Mouse (Mus musculus) intestine, embryonic 14.5 days (tissue): Measurements from ENCODE around the gene Bcl6b. TPM values are rescaled to one million over a fixed set of nuclear protein-coding genes. Genes with fewer than 3 reads are reported as not detected.
A peak's percentile ranks its signal among the peaks of the same experiment; 100 is the strongest.

Source experiments
- ATAC-seq: fragments of 200-750 bp; cut with Nextera tagmentation; replicated peaks from 2 replicates; pipeline ENCODE4 v1.8.0; 2017; ENCODE audit warnings: low read depth, moderate number of reproducible peaks, moderate TSS enrichment, moderate library complexity; ENCODE audit not compliant: low FRiP score, low TSS enrichment
- DNase-seq: peaks from one replicate; pipeline ENCODE4 v3.0.0-alpha.2; 2018; ENCODE audit warnings: low spot score
- H3K27ac ChIP-seq: fragments of 300-500 bp; sonication (generic); 2 replicates; pipeline ENCODE4 v1.5.1; 2014; ENCODE audit warnings: low read depth, mild to moderate bottlenecking, control low read depth
- H3K27me3 ChIP-seq: fragments of 300-500 bp; sonication (generic); replicated peaks from 2 replicates; pipeline ENCODE4 v1.6.1; 2014; ENCODE audit warnings: low read length, control low read depth; ENCODE audit not compliant: control insufficient read depth, insufficient read depth
- H3K36me3 ChIP-seq: fragments of 300-500 bp; sonication (generic); 2 replicates; pipeline ENCODE4 v1.6.1; 2014; ENCODE audit warnings: low read length, control low read depth; ENCODE audit not compliant: control insufficient read depth, insufficient read depth
- H3K4me1 ChIP-seq: fragments of 300-500 bp; sonication (generic); replicated peaks from 2 replicates; pipeline ENCODE4 v1.6.1; 2014; ENCODE audit warnings: low read length, control low read depth, mixed read lengths; ENCODE audit not compliant: control insufficient read depth, insufficient read depth
- H3K4me2 ChIP-seq: fragments of 300-500 bp; sonication (generic); 2 replicates; pipeline ENCODE4 v1.6.1; 2014; ENCODE audit warnings: low read length
- H3K4me3 ChIP-seq: fragments of 300-500 bp; sonication (generic); 2 replicates; pipeline ENCODE4 v1.5.1; 2014; ENCODE audit warnings: low read depth, low read length, control low read depth, mixed read lengths
- H3K9ac ChIP-seq: fragments of 300-500 bp; sonication (generic); 2 replicates; pipeline ENCODE4 v1.6.1; 2014; ENCODE audit warnings: mild to moderate bottlenecking, low read length
- H3K9me3 ChIP-seq: fragments of 300-500 bp; sonication (generic); 2 replicates; pipeline ENCODE4 v1.6.1; 2016; ENCODE audit warnings: low read length, control low read depth; ENCODE audit not compliant: control insufficient read depth
- WGBS: fragments of 180-500 bp; shearing (Covaris S2); extraction: QIAGEN DNeasy Blood & Tissue Kit; methylation state at CpG from one replicate; pipeline ENCODE4 v1.1.7; 2014; 5-methylcytosine and 5-hydroxymethylcytosine counted together
- polyA plus RNA-seq: library from polyadenylated mRNA; unstranded; fragments of >200 nt; fragmentation: Nextera tagmentation; extraction: Ambion mirVana; gene quantifications from 2 replicates; pipeline ENCODE4 v1.2.1, GENCODE M21; 2014

The Bcl6b gene
- polyA plus RNA-seq, 1 experiment from 2014 or later = 12.2 TPM

DNA sequence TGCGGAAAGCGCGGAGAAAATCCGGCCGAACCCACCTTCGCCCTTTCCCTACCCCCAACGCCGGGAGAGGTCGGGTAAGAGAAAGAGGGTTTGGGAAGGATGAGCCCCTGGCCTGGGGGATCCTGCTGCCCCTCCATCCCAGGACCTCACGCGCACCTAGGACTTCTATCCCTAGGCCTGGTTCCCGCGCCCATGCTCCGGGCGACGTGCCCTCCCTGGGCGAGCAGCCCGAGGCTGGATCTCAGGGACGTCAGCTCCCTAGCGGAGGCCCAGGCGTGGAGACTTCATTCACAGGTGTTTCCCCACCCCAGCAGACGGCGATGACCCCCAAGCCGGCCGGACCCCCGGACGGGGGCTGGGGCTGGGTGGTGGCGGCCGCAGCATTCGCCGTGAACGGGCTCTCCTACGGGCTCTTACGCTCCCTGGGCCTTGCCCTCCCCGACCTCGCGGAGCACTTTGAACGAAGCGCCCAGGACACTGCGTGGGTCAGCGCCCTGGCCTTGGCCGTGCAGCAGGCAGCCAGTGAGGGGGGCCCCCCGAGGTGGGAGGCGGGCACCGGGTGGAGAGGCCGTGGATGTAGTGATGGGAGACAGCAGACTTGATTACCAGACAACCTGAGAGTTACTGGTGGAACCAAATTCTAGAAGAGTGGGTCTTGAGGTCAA, 15.3 kb downstream of the Bcl6b start:
- DNase-seq (peak; percentile 77), ATAC-seq (peak; percentile 47)
- Histone ChIP-seq H3K27ac (no peak overlapping the region), H3K9me3 (no peaks in the 10 kb centered on the region), H3K36me3 (peaks cover 13% of the 10 kb centered on the region; the same call in 1 of the 2 replicates), H3K9ac (0 out of 2 replicates have a peak overlapping the region, but pooled peaks have one; percentile 14), H3K27me3 (peaks cover 41% of the 10 kb centered on the region), H3K4me2 (peak overlapping the region; percentile 64), H3K4me3 (peak overlapping the region; percentile 28), H3K4me1 (peaks cover 8% of the 10 kb centered on the region)
- 2% methylated on average over 46 of the region's 46 CpGs for WGBS

- Histone ChIP-seq H3K4me1 (peaks cover 8% of the 10 kb centered on the region), H3K27me3 (peaks cover 41% of the 10 kb centered on the region), H3K4me3 (peak overlapping the region; percentile 28), H3K9me3 (no peaks in the 10 kb centered on the region), H3K36me3 (peaks cover 13% of the 10 kb centered on the region; the same call in 1 of the 2 replicates), H3K9ac (no peak overlapping the region), H3K27ac (no peak overlapping the region), H3K4me2 (peak overlapping the region; percentile 64)
- WGBS = 6% methylated on average over 26 of the region's 26 CpGs
- ATAC-seq = peak; percentile 21; the same call in 1 of the 2 replicates
- peak; percentile 63 for DNase-seq
These were observed 15.9 kb downstream of the Bcl6b start for GRCm38 (mm10) chr11:70213736-70214135.

- 9% methylated on average over 9 of the region's 9 CpGs for WGBS
- ATAC-seq = no peak
- Histone ChIP-seq H3K36me3 (peaks cover 13% of the 10 kb centered on the region; the same call in 1 of the 2 replicates), H3K4me2 (no peak overlapping the region; the same call in 1 of the 2 replicates), H3K4me3 (no peak overlapping the region), H3K27me3 (peaks cover 41% of the 10 kb centered on the region), H3K4me1 (peaks cover 8% of the 10 kb centered on the region), H3K27ac (no peak overlapping the region), H3K9ac (no peak overlapping the region), H3K9me3 (no peaks in the 10 kb centered on the region)
- peak; percentile 81 for DNase-seq
These were observed 16.7 kb downstream of the Bcl6b start for GRCm38 (mm10) chr11:70212896-70213295.

DNA sequence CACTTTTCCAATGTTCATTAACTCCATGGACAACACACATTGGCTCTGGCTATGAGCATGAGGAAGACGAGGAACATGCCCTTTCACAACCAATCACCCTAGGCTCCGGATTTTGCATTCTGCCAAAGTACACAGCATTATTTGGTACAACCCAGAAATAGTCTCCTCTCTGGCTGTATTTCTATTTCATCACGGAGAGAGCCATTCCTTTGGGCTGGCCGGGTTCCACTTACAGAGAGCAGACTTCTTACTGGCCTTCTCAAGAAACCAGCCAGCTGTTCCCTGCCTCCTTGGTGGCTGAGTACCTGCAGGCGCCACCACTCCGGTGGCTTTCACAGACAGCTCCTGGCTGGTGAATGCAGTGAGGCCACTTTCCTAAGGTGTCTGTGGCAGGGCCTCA, 17.2 kb downstream of the Bcl6b start, which contains the start of gene Slc16a11:
Gene Slc16a11, plus strand, starts transcription at position 330 of the 400 bp plus-strand sequence.
- H3K27ac ChIP-seq = no peak within 1 kb of the TSS
- no peaks in the 10 kb centered on the region for H3K9me3 ChIP-seq
- ATAC-seq (no peak), DNase-seq (no peak)
- peaks cover 8% of the 10 kb centered on the region for H3K4me1 ChIP-seq
- peaks cover 41% of the 10 kb centered on the region for H3K27me3 ChIP-seq
- no peak within 1 kb of the TSS for H3K9ac ChIP-seq
- 60% methylated on average over 6 of the region's 6 CpGs for WGBS
- H3K4me2 ChIP-seq = peak within 1 kb of the TSS; percentile 64
- peaks cover 10% of the 10 kb centered on the region; the same call in 1 of the 2 replicates for H3K36me3 ChIP-seq
- H3K4me3 ChIP-seq = no peak within 1 kb of the TSS; the same call in 1 of the 2 replicates

- Histone ChIP-seq H3K4me3 (no peak overlapping the region), H3K9me3 (no peaks in the 10 kb centered on the region), H3K4me2 (no peak overlapping the region), H3K27ac (no peak overlapping the region), H3K9ac (no peak overlapping the region), H3K27me3 (peaks cover 40% of the 10 kb centered on the region), H3K4me1 (peaks cover 8% of the 10 kb centered on the region), H3K36me3 (peaks cover 5% of the 10 kb centered on the region; the same call in 1 of the 2 replicates)
- no peak for DNase-seq
- WGBS = 88% methylated on average over 6 of the region's 6 CpGs
- no peak for ATAC-seq
These were observed 17.6 kb downstream of the Bcl6b start for GRCm38 (mm10) chr11:70211972-70212371.

GRCm38 (mm10) chr11:70210681-70211080, 18.9 kb downstream of the Bcl6b start:
- peaks cover 27% of the 10 kb centered on the region for H3K27me3 ChIP-seq
- no peak overlapping the region for H3K9ac ChIP-seq
- no peak for ATAC-seq
- H3K4me3 ChIP-seq = no peak overlapping the region
- no peaks in the 10 kb centered on the region for H3K36me3 ChIP-seq
- WGBS = 80% methylated on average over 2 of the region's 2 CpGs
- DNase-seq = no peak
- H3K4me2 ChIP-seq = no peak overlapping the region
- no peak overlapping the region for H3K27ac ChIP-seq
- H3K9me3 ChIP-seq = no peaks in the 10 kb centered on the region
- peaks cover 8% of the 10 kb centered on the region for H3K4me1 ChIP-seq

- no peak for DNase-seq
- Histone ChIP-seq H3K27me3 (peaks cover 9% of the 10 kb centered on the region), H3K27ac (no peak overlapping the region), H3K9ac (no peak overlapping the region), H3K9me3 (no peaks in the 10 kb centered on the region), H3K4me3 (no peak overlapping the region), H3K4me1 (no peaks in the 10 kb centered on the region), H3K36me3 (no peaks in the 10 kb centered on the region), H3K4me2 (no peak overlapping the region)
- 76% methylated on average over 5 of the region's 5 CpGs for WGBS
- no peak for ATAC-seq
These were observed 20.7 kb downstream of the Bcl6b start for GRCm38 (mm10) chr11:70208778-70209388.

GRCm38 (mm10) chr11:70207283-70207682, 22.3 kb downstream of the Bcl6b start:
- Histone ChIP-seq H3K9ac (no peak overlapping the region), H3K27me3 (no peaks in the 10 kb centered on the region), H3K4me1 (no peaks in the 10 kb centered on the region), H3K4me2 (no peak overlapping the region), H3K4me3 (no peak overlapping the region), H3K36me3 (no peaks in the 10 kb centered on the region), H3K27ac (no peak overlapping the region), H3K9me3 (no peaks in the 10 kb centered on the region)
- no peak for ATAC-seq
- 85% methylated on average over 7 of the region's 7 CpGs for WGBS
- no peak for DNase-seq
